Mouse (Mus musculus) heart, adult 11 months (tissue): ENCODE results near the gene Cabp4.

Experiments
- DNase-seq: peaks from one replicate; pipeline ENCODE4 v3.0.0; 2022

The Cabp4 gene

GRCm38 (mm10) chr19:4100718-4101261 lies 43.0 kb downstream of the Cabp4 start:
- DNase-seq, result peak; percentile 94

DNA sequence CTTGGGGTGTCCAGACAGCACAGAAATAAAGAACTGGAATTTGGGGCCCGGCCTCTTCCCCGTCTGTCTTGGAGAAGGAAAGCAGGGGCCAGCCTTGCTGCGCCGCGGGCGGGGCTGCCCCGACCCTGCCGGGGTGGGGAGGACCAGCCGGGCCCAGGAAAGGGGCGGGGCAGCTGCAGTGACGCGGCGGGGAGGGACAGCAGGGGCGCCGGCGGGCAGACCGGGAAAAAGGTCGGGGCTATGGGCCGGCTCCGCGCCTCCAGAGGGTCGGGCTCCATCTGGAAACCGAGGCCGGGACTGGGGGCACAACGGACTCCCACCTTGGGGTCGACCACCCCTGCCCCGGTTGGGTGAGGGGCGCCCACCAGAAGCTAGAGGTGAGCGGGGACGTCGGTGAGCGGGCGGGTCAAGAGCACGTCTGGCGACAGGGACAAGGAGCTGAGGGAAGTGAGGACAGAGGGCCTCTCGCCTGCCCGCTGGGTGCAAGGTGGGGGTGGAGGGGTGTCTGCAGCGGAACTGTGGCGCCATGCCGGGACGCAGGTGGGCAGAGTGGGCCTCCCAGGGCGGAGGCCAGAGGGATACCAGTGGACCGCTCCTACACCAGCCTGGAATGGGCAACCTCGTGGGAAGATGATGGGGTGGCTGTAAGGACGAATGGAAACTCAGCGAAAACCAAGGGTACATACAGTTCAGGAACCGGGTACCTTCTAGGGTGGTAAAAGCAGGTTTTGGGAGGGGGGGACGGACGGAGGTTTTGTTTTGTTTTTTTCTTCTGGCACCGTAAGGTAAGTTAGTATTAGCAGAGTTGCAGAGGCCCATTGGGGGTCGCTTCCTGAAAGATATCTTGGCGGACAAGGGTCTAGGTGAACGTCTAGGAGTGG lies 43.8 kb downstream of the Cabp4 start, which contains the start of gene Pitpnm1:
Gene Pitpnm1 (plus strand): TSS at position 162 of the 881 bp plus-strand sequence.
- peak; percentile 99 for DNase-seq

DNA sequence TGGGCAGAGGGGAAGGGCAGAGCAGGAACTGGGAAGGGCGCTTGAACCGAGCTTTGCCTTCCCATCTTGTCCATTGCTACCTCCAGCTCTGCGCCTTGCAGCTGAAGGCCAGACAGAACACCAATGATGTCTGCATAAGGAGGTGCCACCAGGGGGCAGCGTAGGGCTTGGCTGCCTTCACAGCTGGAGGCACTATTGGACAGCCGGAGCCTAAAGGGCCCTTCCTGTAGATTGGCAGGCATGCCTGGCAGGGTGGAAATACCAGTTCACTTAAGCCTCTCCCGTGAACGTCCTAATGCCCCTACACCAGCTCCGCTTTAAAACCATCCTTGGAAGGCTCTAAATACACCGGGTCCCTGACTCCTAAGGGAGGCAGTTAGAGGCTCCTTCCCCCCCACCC lies 44.8 kb downstream of the Cabp4 start:
- DNase-seq, result peak; percentile 99

GRCm38 (mm10) chr19:4098426-4098825 lies 45.4 kb downstream of the Cabp4 start:
- DNase-seq, result peak; percentile 94

GRCm38 (mm10) chr19:4097441-4097825 lies 46.4 kb downstream of the Cabp4 start:
- no peak for DNase-seq

DNA sequence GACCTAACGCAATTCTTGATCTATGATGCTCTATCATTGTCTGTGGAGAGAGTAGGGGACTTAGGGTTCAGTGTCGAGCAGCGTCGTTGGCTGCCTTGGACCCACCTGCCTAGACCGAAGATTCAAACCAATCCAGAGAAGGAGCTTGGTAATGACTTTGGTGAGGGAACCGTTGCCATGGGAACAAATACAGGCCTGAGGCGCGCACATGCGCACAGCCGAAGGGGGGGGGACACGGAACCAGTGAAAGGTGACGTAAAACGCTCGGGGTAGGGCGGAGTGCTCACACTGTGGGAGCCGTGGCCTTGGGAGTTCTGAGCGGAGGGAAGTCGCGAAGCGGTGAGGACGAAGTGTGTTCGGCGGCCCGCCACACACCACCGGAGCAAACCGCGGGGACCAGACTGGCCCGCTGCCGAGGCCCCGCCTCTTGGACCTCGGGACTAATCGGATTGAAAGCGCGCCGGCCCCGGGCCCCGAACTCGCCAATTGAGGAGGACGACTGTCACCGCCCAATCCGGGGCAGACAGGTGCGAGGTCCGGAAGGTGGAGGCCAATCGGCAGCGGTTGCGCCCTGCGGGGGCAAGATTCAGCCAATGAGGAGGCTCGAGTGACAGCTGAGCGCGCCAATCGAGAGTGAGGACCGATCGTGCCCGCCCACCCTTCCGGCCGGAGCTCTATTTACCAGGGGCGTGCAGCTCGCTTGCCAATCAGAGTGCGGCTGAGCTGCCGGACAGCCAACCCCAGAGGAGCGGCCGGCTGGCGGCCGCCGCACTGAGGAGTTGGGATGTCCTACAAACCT lies 47.0 kb downstream of the Cabp4 start, which contains the start of gene Cdk2ap2:
Gene Cdk2ap2 (plus strand): TSS at position 541 of the 799 bp plus-strand sequence.
- peak; percentile 100 for DNase-seq

GRCm38 (mm10) chr19:4095802-4096201 lies 48.0 kb downstream of the Cabp4 start:
- DNase-seq, result no peak

- no peak for DNase-seq
Measured at GRCm38 (mm10) chr19:4094774-4095303, 49.0 kb downstream of the Cabp4 start.

DNA sequence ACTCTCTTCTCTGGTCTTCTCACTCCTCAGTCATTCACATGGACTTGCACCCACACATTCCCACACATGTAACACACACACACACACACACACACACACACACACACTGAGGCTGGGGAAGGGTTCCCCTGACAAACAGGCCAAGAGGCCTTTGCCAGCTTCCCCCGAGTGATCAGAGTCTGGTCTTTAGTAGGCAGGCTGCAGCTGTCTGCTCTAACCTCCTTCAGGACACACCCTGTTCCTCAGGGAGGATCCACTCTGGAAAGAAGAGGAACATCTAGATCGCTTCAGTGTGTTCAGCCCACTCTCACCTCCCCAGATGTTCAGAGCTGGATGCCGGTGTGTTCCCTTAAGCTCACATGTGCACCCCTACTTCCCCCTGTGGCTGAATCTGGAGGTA lies 49.5 kb downstream of the Cabp4 start:
- no peak for DNase-seq

DNA sequence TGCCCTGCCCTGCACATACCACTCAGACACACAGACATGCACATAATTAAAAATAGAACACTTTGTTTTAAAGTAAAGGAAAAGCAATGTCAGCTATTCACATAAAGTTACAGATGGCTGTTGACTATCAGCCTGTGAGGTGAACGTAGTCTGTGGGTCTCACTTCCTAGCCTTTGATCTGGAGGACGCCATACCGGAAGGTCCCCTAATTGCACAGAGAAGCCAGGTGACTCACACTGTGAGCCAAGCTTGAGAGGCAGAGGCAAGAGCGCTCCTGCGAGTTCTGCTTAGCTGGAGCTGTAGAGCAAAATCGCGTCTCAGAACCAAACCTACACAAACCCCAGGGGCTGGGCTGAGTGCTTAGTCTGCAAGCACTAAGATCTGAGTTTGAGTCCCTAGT lies 50.1 kb downstream of the Cabp4 start:
- DNase-seq, result no peak

- DNase-seq, result no peak
Measured at GRCm38 (mm10) chr19:4092750-4093149, 51.1 kb downstream of the Cabp4 start.

DNA sequence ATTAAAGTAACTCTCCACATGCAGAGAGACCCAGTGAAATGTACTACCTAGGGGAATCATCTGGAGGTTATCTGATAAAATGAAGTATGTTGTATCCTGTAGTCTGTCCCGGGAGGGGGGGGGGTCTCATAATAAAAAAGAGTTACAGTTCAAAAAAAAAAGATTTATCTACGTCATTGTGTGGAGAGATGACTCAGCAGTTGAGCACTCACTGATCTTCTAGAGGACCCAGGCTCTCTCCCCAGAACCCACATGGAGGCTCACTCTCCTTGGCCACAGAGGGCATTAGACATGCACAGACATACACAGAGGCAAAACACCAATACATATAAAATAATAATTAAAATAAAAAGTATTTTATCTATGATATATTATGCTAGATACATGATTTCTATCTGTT lies 52.5 kb downstream of the Cabp4 start:
- DNase-seq, result no peak

DNA sequence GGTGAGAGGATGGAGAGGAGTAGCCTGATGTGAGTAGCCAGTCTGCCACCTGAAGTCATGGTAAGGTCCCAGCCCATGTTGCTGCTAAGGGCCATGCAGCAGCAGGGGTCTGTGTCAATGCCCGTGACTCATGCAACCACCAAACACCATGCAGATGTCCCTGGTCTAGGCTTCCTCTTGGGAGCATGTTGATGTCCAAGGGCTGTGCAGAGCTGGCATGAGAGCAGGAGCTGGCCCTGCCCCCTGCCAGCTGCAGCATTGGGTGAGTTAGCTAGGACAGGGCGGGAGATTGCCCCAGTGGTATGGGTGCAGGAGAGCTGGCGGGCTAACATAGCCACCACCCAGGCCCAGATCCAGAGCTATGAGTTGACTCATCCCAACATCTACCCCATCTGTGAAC lies 53.4 kb downstream of the Cabp4 start:
- no peak for DNase-seq

- DNase-seq, result no peak
Measured at GRCm38 (mm10) chr19:4089128-4089527, 54.7 kb downstream of the Cabp4 start.

- DNase-seq, result no peak
Measured at GRCm38 (mm10) chr19:4088146-4088545, 55.7 kb downstream of the Cabp4 start.

- DNase-seq, result peak; percentile 78
Measured at GRCm38 (mm10) chr19:4087090-4087489, 56.7 kb downstream of the Cabp4 start.

- peak; percentile 82 for DNase-seq
Measured at GRCm38 (mm10) chr19:4086156-4086555, 57.7 kb downstream of the Cabp4 start.
